Mouse (Mus musculus) midbrain, embryonic 16.5 days (tissue): ENCODE measurements around the gene Eif4g3. TPM values are rescaled to one million over a fixed set of nuclear protein-coding genes. Genes with fewer than 3 reads are reported as not detected.

Experiments used
- ATAC-seq: fragments of 200-750 bp; cut with Nextera tagmentation; 2 replicates; pipeline ENCODE4 v1.8.0; 2017; ENCODE audit warnings: moderate TSS enrichment
- H3K27ac ChIP-seq: fragments of 300-500 bp; sonication (generic); 2 replicates; pipeline ENCODE4 v1.5.1; 2014; ENCODE audit warnings: mild to moderate bottlenecking, low read length, mixed read lengths
- H3K27me3 ChIP-seq: fragments of 300-500 bp; sonication (generic); 2 replicates; pipeline ENCODE4 v1.6.1; 2014; ENCODE audit warnings: low read depth, low read length, mixed read lengths; ENCODE audit not compliant: control insufficient read depth, insufficient read depth
- H3K36me3 ChIP-seq: fragments of 300-500 bp; sonication (generic); 2 replicates; pipeline ENCODE4 v1.6.1; 2014; ENCODE audit warnings: mild to moderate bottlenecking, low read length, moderate library complexity, mixed read lengths; ENCODE audit not compliant: control insufficient read depth, insufficient read depth
- H3K4me1 ChIP-seq: fragments of 300-500 bp; sonication (generic); 2 replicates; pipeline ENCODE4 v1.6.1; 2014; ENCODE audit warnings: mild to moderate bottlenecking, low read length, mixed read lengths; ENCODE audit not compliant: control insufficient read depth, insufficient read depth
- H3K4me2 ChIP-seq: fragments of 300-500 bp; sonication (generic); 2 replicates; pipeline ENCODE4 v1.6.1; 2014; ENCODE audit warnings: mild to moderate bottlenecking, low read length, mixed read lengths
- H3K4me3 ChIP-seq: fragments of 300-500 bp; sonication (generic); 2 replicates; pipeline ENCODE4 v1.5.1; 2014; ENCODE audit warnings: low read depth, mild to moderate bottlenecking, low read length, moderate library complexity, mixed read lengths
- H3K9ac ChIP-seq: fragments of 300-500 bp; sonication (generic); 2 replicates; pipeline ENCODE4 v1.6.1; 2014; ENCODE audit warnings: low read depth, low read length, mixed read lengths
- H3K9me3 ChIP-seq: fragments of 300-500 bp; sonication (generic); replicated peaks from 2 replicates; pipeline ENCODE4 v1.6.1; 2014; ENCODE audit warnings: mild to moderate bottlenecking, low read length, mixed read lengths; ENCODE audit not compliant: control insufficient read depth, poor library complexity, severe bottlenecking
- WGBS: fragments of 180-500 bp; shearing (Covaris S2); extraction: QIAGEN DNeasy Blood & Tissue Kit; methylation state at CpG from one replicate; pipeline ENCODE4 v1.1.7; 2014; 5-methylcytosine and 5-hydroxymethylcytosine counted together
- polyA plus RNA-seq: library from polyadenylated mRNA; unstranded; fragments of >200 nt; fragmentation: Nextera tagmentation; extraction: Ambion mirVana; gene quantifications from 2 replicates; pipeline ENCODE4 v1.2.1, GENCODE M21; 2015

Eif4g3 gene
- polyA plus RNA-seq, 1 experiment from 2014 or later = 48.7 TPM

GRCm38 (mm10) chr4:138039275-138039651, 46.4 kb downstream of the Eif4g3 start:
- no peaks in the 10 kb centered on the region for H3K36me3 ChIP-seq
- H3K9ac ChIP-seq = no peak overlapping the region
- no peak for ATAC-seq
- peaks cover 18% of the 10 kb centered on the region for H3K4me1 ChIP-seq
- no peak overlapping the region for H3K4me2 ChIP-seq
- H3K27me3 ChIP-seq = no peaks in the 10 kb centered on the region
- 82% methylated on average over 9 of the region's 9 CpGs for WGBS
- no peak overlapping the region for H3K4me3 ChIP-seq
- H3K27ac ChIP-seq = no peak overlapping the region
- H3K9me3 ChIP-seq = no peaks in the 10 kb centered on the region

DNA sequence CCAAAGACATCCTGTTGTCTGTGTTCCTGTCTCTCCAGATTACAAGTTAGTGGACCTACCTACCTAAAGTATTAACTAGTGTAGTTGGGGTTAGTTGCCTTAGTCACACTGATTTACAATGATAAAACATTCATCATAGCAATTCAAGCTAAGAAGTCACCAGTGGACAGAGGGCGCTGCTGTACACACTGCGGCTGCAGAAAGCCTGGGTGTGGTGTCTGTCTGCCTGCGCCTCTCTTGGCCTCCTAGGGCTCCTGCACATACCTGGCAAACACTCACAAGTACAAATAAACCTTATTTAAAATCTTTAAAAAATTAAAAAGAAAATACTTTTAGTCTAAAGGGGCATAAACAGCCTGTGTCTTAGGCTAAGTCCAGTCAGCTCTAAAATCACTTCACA, 47.8 kb downstream of the Eif4g3 start:
- H3K27ac ChIP-seq = no peak overlapping the region
- 93% methylated on average over 3 of the region's 3 CpGs for WGBS

DNA sequence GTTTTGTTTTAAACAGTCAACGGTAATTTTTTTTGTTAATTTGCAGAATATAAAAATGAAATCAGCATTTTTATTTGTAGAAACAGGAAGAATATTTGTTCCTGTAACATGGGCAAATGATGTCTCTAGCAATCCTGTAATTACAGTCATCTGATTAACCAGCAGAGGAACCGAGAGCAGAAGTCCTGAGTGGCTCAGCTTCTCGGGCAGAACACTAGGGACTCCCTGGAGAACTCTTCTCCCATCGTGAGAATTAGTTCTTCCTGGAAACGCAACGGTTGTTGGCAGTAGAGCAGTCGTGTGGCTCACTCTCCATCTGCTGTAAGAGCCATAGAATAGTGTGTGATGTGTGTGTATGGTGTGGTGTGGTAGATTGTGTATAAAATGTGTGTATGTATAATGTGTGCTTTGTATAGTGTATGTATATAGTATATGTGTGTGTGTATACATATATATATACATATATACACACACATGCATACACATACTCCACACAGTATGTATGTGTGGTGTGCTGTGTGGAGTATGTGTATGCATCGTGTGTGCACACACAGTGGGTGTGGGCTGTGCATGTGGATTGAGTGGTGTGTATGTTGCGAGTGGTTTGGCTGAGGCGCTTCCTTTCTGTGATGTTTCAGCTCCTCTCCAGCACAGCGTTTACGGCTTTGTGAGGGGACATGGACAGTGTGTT, 48.9 kb downstream of the Eif4g3 start:
- H3K36me3 ChIP-seq = peaks cover 11% of the 10 kb centered on the region
- H3K4me2 ChIP-seq = no peak overlapping the region
- H3K9ac ChIP-seq = no peak overlapping the region
- no peak for ATAC-seq
- H3K27me3 ChIP-seq = no peaks in the 10 kb centered on the region
- 59% methylated on average over 12 of the region's 12 CpGs for WGBS
- H3K4me1 ChIP-seq = peaks cover 11% of the 10 kb centered on the region
- H3K4me3 ChIP-seq = no peak overlapping the region
- no peaks in the 10 kb centered on the region for H3K9me3 ChIP-seq
- no peak overlapping the region for H3K27ac ChIP-seq

More for the DNA sequence above, 47.8 kb downstream of the Eif4g3 start:
- Histone ChIP-seq H3K4me3 (no peak overlapping the region), H3K9me3 (no peaks in the 10 kb centered on the region), H3K9ac (no peak overlapping the region), H3K4me2 (no peak overlapping the region), H3K4me1 (peaks cover 16% of the 10 kb centered on the region), H3K27me3 (no peaks in the 10 kb centered on the region), H3K36me3 (peaks cover 7% of the 10 kb centered on the region)
- no peak for ATAC-seq

GRCm38 (mm10) chr4:138042257-138042589, 49.4 kb downstream of the Eif4g3 start:
- WGBS = 58% methylated on average over 2 of the region's 2 CpGs
- no peak for ATAC-seq
- no peak overlapping the region for H3K27ac ChIP-seq

DNA sequence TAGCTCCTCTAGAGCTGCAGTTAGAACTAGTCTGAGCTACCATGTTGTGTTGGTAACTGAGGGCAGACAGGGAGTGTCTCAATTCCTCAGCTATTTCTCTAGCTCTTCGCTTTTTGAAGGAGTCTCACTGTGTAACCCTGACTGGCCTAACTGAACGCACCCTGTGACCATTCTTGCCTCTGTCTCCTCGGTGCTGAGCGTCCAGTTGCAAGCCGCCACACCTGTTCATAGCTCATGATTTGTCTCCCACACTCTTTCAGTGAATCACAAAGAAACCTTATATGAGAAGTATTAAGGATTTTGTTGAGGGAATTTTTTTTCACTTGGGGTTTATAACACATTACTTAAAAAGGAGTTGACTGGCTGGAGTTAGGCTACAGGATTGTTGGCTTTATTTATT, 49.8 kb downstream of the Eif4g3 start:
- H3K27ac ChIP-seq = no peak overlapping the region
- H3K4me1 ChIP-seq = peaks cover 5% of the 10 kb centered on the region
- ATAC-seq = no peak

More at GRCm38 (mm10) chr4:138042257-138042589, 49.4 kb downstream of the Eif4g3 start:
- H3K27me3 ChIP-seq = no peaks in the 10 kb centered on the region
- no peaks in the 10 kb centered on the region for H3K9me3 ChIP-seq
- peaks cover 11% of the 10 kb centered on the region for H3K36me3 ChIP-seq
- H3K9ac ChIP-seq = no peak overlapping the region
- H3K4me3 ChIP-seq = no peak overlapping the region
- peaks cover 6% of the 10 kb centered on the region for H3K4me1 ChIP-seq
- H3K4me2 ChIP-seq = no peak overlapping the region

DNA sequence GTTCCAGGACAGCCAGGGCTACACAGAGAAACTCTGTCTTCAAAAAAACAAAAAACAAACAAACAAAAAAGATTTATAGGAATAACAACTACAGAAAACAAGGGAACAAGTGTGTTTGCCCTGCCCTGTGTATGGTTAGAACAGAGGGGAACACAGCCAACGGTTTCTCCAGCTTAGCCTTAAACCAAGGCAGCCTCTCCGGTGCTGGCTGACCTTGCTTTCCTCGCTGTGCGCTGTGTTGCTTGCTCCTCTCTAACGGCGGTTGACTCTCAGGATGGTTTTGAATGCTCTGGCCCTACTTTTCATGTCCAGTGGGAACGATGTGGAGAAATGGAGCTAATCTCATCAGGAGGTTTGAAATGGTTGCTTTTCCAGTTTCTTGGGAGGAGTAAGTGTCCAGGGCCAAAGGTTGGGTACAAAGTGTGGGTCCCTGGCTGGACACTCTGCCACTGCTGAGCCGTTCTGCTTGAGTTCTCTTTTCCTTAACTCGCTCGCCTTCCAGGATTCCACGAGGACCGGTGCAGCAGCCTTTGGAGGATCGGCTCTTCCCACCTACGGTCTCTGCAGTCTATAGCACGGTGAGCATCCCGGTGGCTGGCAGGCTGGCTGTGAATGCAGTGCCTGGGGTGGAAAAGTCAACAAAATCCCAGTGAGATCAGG, 52.1 kb downstream of the Eif4g3 start:
- Histone ChIP-seq H3K27me3 (no peaks in the 10 kb centered on the region), H3K27ac (no peak overlapping the region), H3K4me2 (no peak overlapping the region), H3K9ac (no peak overlapping the region), H3K4me1 (peaks cover 5% of the 10 kb centered on the region), H3K4me3 (no peak overlapping the region), H3K36me3 (peaks cover 11% of the 10 kb centered on the region), H3K9me3 (no peaks in the 10 kb centered on the region)
- no peak for ATAC-seq
- 97% methylated on average over 16 of the region's 16 CpGs for WGBS

More for the DNA sequence above, 49.8 kb downstream of the Eif4g3 start:
- Histone ChIP-seq H3K9ac (no peak overlapping the region), H3K4me2 (no peak overlapping the region), H3K36me3 (peaks cover 11% of the 10 kb centered on the region), H3K4me3 (no peak overlapping the region), H3K27me3 (no peaks in the 10 kb centered on the region), H3K9me3 (no peaks in the 10 kb centered on the region)
- WGBS = 88% methylated on average over 5 of the region's 5 CpGs

DNA sequence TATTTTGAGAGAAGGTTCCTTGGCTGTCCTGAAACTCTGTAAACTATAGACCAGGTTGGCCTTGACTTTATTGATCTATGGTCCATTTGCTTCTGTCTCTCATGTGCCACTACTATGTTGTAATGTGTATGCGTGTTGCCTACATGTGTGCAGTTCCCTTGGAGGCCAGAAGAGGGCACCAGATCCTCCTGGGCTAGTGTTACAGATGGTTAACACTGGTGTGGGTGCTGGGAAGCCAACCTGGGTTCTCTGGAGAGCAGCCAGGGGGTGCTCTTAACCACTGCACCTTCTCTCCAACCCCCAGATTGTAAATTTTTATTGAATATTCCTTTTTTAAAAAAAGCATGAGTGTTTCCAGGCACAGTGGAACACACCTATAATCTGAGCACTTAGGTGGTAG, 53.0 kb downstream of the Eif4g3 start:
- H3K4me3 ChIP-seq = no peak overlapping the region
- peaks cover 11% of the 10 kb centered on the region for H3K36me3 ChIP-seq
- no peak overlapping the region for H3K27ac ChIP-seq
- H3K9ac ChIP-seq = no peak overlapping the region
- ATAC-seq = no peak
- 97% methylated on average over 1 of the region's 1 CpGs for WGBS
- H3K27me3 ChIP-seq = no peaks in the 10 kb centered on the region
- H3K4me2 ChIP-seq = no peak overlapping the region
- H3K4me1 ChIP-seq = peaks cover 7% of the 10 kb centered on the region
- H3K9me3 ChIP-seq = no peaks in the 10 kb centered on the region

DNA sequence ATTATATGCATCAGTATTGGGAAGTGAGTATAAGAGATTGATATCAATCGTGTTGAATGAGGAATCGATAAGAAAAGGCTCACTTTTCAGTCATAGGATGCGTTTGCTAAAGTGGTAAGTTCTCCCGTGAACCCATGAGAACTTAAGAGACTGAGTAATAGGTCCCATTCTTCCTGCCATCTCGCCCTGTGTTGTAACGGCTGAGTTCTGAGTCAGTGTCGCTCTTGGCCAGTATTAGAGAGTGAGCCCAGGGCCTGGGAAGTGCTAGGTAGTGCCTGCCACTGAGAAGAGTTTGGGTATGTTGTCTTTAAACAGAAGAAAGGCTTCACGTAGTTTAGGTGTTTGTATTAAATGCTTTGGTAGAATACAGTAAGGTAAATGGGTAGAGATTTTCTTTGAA, 53.5 kb downstream of the Eif4g3 start:
- H3K36me3 ChIP-seq = peaks cover 11% of the 10 kb centered on the region
- no peaks in the 10 kb centered on the region for H3K27me3 ChIP-seq
- 97% methylated on average over 8 of the region's 8 CpGs for WGBS
- H3K4me2 ChIP-seq = no peak overlapping the region
- ATAC-seq = no peak
- H3K27ac ChIP-seq = no peak overlapping the region
- H3K4me1 ChIP-seq = peaks cover 7% of the 10 kb centered on the region
- H3K9ac ChIP-seq = no peak overlapping the region
- H3K9me3 ChIP-seq = no peaks in the 10 kb centered on the region
- H3K4me3 ChIP-seq = no peak overlapping the region

DNA sequence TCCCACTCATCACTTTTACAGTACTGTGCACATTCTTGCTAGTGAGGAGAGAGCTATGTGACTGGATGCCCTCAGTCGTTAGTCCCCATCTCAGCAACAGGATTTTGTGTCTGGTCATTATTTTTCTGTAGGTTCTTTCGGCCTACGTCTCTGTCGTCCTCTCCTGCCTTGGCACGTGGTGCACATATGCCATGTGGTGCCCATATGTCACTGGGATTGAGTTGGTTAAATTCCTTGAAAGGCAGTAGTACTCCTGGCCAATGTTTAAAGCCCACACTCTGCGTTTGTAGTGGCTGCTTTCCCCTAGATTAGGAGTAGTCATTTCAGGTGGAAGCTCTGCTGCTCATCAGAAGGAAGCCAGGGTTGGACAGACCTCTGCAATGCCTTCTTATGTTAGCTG, 56.7 kb downstream of the Eif4g3 start:
- H3K9ac ChIP-seq = no peak overlapping the region
- H3K27ac ChIP-seq = no peak overlapping the region
- no peak overlapping the region for H3K4me3 ChIP-seq
- H3K36me3 ChIP-seq = peaks cover 11% of the 10 kb centered on the region
- no peak overlapping the region for H3K4me2 ChIP-seq
- 82% methylated on average over 6 of the region's 6 CpGs for WGBS
- no peaks in the 10 kb centered on the region for H3K27me3 ChIP-seq
- no peaks in the 10 kb centered on the region for H3K9me3 ChIP-seq
- 0 out of 2 replicates have a peak, but pooled peaks cover 2% of the 10 kb centered on the region for H3K4me1 ChIP-seq
- ATAC-seq = no peak
